Mouse (Mus musculus): Measurements from ENCODE around the gene Edil3. TPM values are rescaled to one million over a fixed set of nuclear protein-coding genes. Genes with fewer than 3 reads are reported as not detected.

Edil3 gene
- polyA plus RNA-seq (2016; fragmentation: Nextera tagmentation; extraction: Ambion mirVana): 11.6 and 15.5 TPM in 2 replicates

DNA sequence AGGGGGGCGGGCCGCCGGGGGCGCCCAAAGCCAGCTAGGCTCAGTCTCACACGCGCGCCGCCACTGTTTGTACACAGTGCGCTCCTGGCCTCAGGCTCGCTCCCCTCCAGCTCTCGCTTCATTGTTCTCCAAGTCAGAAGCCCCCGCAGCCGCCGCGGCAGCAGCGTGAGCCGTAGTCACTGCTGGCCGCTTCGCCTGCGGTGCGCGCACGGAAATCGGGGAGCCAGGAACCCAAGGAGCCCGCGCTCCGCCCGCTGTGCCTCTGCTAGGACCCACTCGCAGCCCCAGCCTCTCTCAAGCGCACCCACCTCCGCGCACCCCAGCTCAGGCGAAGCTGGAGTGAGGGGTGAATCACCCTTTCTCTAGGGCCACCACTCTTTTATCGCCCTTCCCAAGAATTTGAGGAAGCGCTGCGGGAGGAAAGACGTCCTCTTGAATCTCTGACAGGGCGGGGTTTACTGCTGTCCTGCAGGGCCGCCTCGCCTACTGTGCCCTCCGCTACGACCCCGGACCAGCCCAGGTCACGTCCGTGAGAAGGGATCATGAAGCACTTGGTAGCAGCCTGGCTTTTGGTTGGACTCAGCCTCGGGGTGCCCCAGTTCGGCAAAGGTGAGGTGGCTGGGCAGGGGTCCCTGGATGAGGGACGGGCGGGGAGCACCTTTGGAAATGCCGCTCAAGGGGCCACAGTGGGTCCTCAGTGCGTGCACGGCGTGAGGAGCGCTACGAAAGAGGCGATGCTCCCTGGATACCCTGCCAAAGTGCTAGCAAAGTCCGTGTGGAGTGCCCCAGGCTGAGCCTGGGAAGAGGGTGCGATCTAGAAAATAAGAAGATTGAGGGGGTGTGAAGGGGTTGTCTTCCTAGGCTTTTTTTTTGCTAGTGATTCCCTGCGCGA lies at the start of gene Edil3:
Gene Edil3 (plus strand): TSS at position 33 of the 892 bp plus-strand sequence.
- peak; percentile 78 for DNase-seq (ENCODE audit: low spot score)
- Histone ChIP-seq H3K4me1 (peaks cover 9% of the 10 kb centered on the region; the same call in 1 of the 2 replicates), H3K27ac (peak within 1 kb of the TSS; percentile 91), H3K36me3 (no peaks in the 10 kb centered on the region), H3K9me3 (no peaks in the 10 kb centered on the region), H3K27me3 (ENCODE audit: insufficient read depth, poor library complexity, severe bottlenecking) (no peaks in the 10 kb centered on the region), H3K4me3 (peak within 1 kb of the TSS; percentile 79)
- WGBS: 1% methylated on average over 60 of the region's 60 CpGs

DNA sequence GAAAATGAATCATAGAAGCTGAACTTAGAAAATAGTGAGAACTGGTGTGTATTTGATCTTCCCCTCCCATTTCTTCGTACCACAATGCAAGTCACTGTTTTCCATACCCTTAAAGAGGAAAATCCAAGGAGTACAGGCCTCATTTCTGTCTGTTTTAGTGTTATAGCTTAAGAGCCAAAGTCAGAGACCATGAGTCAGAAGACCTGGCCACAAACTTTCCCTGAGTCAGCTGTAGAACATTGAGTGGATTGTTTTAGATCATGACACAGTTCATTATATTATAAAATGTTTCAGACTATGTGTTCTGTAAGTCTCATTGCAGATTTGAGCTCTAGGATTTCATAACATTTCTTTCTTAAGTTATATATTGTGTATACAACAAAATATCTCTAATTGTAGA lies 22.1 kb upstream of the Edil3 start:
- Histone ChIP-seq H3K4me3 (no peak overlapping the region), H3K27ac (no peak overlapping the region), H3K36me3 (no peaks in the 10 kb centered on the region), H3K4me1 (no peaks in the 10 kb centered on the region), H3K9me3 (no peaks in the 10 kb centered on the region), H3K27me3 (ENCODE audit: insufficient read depth, poor library complexity, severe bottlenecking) (no peaks in the 10 kb centered on the region)
- 77% methylated on average over 1 of the region's 1 CpGs for WGBS
- no peak for DNase-seq (ENCODE audit: low spot score)

DNA sequence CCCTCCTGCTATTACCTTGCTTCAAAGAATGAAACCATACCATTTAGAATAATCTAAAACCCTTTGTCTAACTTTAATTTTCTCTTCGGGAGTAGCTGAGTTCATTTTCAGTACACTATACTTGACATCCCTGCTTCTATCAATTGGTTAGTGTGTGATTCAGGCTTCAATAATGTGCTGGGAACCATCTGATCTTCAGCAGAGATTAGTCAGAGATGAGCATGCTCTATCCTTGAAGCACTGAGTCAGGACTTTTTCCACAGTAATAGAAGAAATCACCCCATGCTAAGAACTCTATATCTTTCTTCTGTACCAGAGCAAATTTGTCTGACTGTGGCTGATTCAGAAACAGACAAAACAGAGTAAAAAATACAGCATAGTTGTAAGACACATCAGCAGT lies 20.3 kb upstream of the Edil3 start:
- H3K4me1 ChIP-seq: no peaks in the 10 kb centered on the region
- H3K27me3 ChIP-seq (ENCODE audit: insufficient read depth, poor library complexity, severe bottlenecking): no peaks in the 10 kb centered on the region
- WGBS: 89% methylated on average over 1 of the region's 1 CpGs
- H3K27ac ChIP-seq: no peak overlapping the region
- no peaks in the 10 kb centered on the region for H3K9me3 ChIP-seq
- no peak overlapping the region for H3K4me3 ChIP-seq
- no peak for DNase-seq (ENCODE audit: low spot score)
- no peaks in the 10 kb centered on the region for H3K36me3 ChIP-seq

DNA sequence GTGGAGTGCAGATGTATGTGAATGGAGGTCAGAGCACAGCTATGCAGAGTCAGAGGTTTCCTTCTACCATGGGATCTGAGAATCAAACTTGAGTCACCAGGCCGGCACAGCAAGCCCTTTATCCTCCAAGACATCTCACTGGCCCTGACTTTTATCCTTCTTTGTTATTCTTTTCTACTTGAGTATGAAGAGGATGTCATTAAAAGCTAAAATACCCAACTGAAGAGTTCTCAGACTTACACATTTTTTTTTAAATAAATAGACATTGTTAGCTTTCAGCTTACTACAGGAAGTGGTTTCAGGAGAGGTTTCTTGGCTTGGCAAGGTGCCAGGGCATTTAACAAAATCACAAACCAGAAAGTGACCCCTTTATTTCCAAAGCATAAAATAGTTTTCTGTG lies 15.4 kb upstream of the Edil3 start:
- Histone ChIP-seq H3K27me3 (ENCODE audit: insufficient read depth, poor library complexity, severe bottlenecking) (no peaks in the 10 kb centered on the region), H3K4me1 (no peaks in the 10 kb centered on the region), H3K36me3 (no peaks in the 10 kb centered on the region), H3K9me3 (no peaks in the 10 kb centered on the region), H3K4me3 (no peak overlapping the region), H3K27ac (no peak overlapping the region)
- no peak for DNase-seq (ENCODE audit: low spot score)
- 62% methylated on average over 1 of the region's 1 CpGs for WGBS

DNA sequence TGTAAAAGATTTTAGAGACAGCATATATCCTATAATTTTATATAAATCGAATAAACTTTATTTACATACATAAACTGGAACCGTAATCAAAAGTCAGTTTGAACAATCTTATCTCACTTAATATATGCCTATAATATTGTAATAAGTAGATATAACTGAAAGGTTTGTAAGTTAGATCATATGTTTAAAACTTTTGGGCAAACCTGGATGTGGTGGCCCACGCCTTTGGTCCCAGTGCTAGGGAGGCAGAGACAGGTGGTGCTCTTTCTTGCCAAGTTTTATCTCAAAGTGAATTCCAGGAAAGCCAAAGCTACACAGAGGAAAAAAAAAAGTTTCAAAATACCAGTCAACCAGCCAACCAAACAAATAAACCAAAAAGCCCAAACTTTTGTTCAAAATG lies 15.0 kb upstream of the Edil3 start:
- WGBS: 87% methylated on average over 3 of the region's 3 CpGs
- no peak for DNase-seq (ENCODE audit: low spot score)
- H3K9me3 ChIP-seq: no peaks in the 10 kb centered on the region
- no peak overlapping the region for H3K4me3 ChIP-seq
- H3K27ac ChIP-seq: no peak overlapping the region
- no peaks in the 10 kb centered on the region for H3K27me3 ChIP-seq (ENCODE audit: insufficient read depth, poor library complexity, severe bottlenecking)
- no peaks in the 10 kb centered on the region for H3K36me3 ChIP-seq
- H3K4me1 ChIP-seq: no peaks in the 10 kb centered on the region

DNA sequence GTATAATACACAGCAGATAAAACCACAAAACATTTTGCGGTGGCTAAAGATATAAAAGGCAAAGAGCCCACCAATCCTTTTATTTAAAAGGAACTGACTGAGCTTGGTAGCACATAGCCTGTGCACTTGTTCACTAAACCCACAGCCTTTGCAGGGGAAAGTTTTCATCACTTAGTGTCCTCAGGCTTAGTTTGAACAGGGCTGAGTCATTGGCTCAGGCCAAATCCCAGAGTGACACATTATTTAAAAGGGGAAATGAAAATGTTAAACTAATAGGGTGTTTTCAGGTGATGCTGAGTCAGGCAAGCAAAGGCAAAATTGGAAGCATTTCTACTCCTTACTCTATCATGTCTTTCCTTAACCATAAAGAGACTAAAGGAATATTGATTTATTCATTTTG lies 11.2 kb upstream of the Edil3 start:
- no peak overlapping the region for H3K27ac ChIP-seq
- H3K4me3 ChIP-seq: no peak overlapping the region
- H3K27me3 ChIP-seq (ENCODE audit: insufficient read depth, poor library complexity, severe bottlenecking): no peaks in the 10 kb centered on the region
- H3K4me1 ChIP-seq: no peaks in the 10 kb centered on the region
- no peak for DNase-seq (ENCODE audit: low spot score)
- WGBS: 85% methylated on average over 1 of the region's 1 CpGs
- no peaks in the 10 kb centered on the region for H3K9me3 ChIP-seq
- no peaks in the 10 kb centered on the region for H3K36me3 ChIP-seq

DNA sequence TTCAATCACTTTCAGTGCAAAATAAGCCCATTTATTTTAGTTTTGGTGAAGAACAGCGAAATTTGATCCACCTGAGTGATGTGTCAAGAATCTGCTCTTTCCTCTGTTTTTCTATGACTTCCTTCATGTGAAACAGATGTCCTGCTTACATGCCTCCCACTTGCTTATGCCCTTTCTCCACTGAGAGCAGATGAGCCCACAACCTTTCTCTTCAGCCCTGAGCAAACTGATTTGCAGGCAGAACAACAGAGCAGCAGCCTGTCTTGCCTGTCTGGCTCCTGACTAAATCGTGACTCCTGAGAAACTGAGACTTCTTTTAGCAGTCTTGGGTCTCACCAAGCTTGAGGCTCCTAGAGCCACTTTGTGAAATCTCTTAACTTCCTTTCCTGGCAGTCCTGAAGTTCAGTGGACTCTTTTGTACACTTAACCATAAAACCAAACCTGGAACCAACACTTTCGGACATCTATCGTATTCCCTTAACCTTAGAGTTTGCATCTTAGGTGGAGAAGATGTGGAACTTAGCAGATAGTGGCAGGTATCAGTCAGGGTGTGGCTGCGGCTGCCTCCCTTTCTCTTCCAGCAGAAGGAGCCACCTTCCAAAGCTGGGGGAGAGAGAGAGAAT lies 475 bp upstream of the Edil3 start:
- 20% methylated on average over 5 of the region's 5 CpGs for WGBS
- no peak for DNase-seq (ENCODE audit: low spot score)
- peaks cover 9% of the 10 kb centered on the region; the same call in 1 of the 2 replicates for H3K4me1 ChIP-seq
- no peaks in the 10 kb centered on the region for H3K9me3 ChIP-seq
- peak overlapping the region; percentile 91; the same call in 1 of the 2 replicates for H3K27ac ChIP-seq
- H3K36me3 ChIP-seq: no peaks in the 10 kb centered on the region
- no peaks in the 10 kb centered on the region for H3K27me3 ChIP-seq (ENCODE audit: insufficient read depth, poor library complexity, severe bottlenecking)
- peak overlapping the region; percentile 79 for H3K4me3 ChIP-seq

DNA sequence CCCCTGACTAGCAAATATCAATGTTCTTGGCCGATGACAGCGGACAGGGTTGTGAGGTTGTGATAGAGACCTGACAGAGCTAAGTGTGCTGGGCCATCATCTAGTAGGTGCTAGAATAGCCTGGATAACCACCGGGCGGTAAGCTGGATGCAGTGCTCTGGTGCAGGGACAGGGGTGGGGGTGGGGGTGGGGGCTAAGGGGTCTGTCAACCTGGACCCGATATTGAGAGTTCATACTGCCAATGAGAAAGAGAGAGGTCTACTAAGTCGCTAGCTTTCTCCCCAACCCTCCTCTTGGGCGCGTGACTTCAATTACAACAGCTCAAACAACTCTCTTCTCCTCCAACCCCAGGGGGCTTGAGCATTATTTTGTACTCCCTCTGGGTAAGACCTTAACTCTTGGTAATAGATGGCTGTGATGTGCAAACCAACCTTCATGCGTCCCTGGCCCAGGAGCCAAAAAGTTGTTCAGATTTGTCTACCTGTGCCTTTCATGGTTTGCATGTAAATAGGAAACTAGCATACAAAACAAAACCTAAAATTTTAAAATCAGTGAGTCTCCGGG lies 1.1 kb downstream of the Edil3 start:
- peaks cover 9% of the 10 kb centered on the region; the same call in 1 of the 2 replicates for H3K4me1 ChIP-seq
- H3K27ac ChIP-seq: peak overlapping the region; percentile 91; the same call in 1 of the 2 replicates
- WGBS: 1% methylated on average over 10 of the region's 10 CpGs
- peak; percentile 73 for DNase-seq (ENCODE audit: low spot score)
- H3K36me3 ChIP-seq: no peaks in the 10 kb centered on the region
- peak overlapping the region; percentile 79 for H3K4me3 ChIP-seq
- H3K27me3 ChIP-seq (ENCODE audit: insufficient read depth, poor library complexity, severe bottlenecking): no peaks in the 10 kb centered on the region
- no peaks in the 10 kb centered on the region for H3K9me3 ChIP-seq

DNA sequence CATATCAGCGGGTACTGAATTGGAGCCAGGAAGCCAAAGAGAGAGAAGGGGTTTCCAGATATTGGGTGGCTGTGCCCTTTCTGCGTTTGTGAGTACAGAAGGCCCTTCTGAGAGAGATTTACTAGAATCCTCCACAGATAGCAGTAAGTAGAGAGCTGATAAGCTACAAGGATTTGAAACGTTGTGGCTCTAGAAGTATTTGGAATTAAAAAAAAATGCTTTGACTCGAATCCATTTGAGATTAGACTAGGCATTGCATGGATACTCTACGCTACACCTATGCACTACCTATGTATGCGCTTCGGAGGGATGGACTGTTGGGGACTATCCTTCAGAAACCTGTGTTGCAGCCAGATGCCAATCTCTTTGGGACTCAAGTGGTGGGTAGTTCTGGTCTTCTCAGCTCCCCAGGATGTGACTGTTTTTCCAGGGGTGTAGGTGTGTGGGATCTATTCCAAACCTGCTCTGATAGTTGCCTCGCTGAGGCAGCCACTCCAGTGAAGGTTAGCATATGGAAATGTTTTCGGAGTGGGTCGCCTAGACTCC lies 1.8 kb downstream of the Edil3 start:
- no peak for DNase-seq (ENCODE audit: low spot score)
- Histone ChIP-seq H3K4me3 (peak overlapping the region; percentile 79), H3K9me3 (no peaks in the 10 kb centered on the region), H3K4me1 (peaks cover 9% of the 10 kb centered on the region; the same call in 1 of the 2 replicates), H3K27me3 (ENCODE audit: insufficient read depth, poor library complexity, severe bottlenecking) (no peaks in the 10 kb centered on the region), H3K36me3 (no peaks in the 10 kb centered on the region), H3K27ac (no peak overlapping the region)
- 8% methylated on average over 10 of the region's 10 CpGs for WGBS

DNA sequence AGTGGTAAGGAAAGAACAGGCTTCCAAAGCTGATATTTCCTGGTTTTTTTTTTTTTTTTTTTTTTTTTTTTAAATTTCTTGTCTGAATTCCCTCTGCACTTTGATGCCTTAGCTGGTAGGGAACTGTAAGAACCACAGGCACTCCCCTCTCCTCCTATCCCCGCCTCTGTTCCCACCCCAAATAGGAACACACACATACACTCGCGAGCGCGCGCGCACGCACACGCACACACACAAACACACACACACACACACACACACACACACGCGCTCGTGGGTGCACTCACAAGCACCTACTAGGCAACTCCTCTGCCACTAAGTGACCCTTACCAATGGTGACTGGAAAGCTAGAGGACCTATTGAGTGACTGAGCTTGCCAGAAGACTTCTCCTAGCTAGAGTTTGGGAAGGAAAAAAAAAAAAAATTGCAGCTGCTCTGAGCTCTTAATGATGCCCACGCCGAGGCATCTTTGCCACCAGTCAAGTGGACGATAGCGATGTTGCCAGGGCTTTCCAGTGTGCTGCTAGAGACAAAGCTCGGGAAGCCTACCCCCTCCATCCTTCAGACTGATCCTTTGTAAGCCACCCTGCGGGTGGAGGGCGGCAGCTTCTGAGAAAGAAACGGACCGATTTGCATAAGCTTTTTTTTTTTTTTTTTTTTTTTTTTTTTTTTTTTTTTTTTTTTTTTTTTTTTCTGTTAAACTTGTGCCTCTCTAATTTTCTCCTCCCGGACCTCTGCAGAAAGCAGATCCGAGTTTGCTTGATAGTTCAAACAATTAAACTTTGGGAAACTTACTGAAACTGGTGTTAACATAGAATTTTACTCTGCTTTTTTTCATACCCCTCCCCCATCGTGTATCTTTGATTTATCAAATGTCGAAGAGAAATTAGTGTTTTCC lies 2.5 kb downstream of the Edil3 start:
- Histone ChIP-seq H3K4me1 (peaks cover 9% of the 10 kb centered on the region; the same call in 1 of the 2 replicates), H3K4me3 (peak overlapping the region; percentile 79), H3K27ac (peak overlapping the region; percentile 81), H3K27me3 (ENCODE audit: insufficient read depth, poor library complexity, severe bottlenecking) (no peaks in the 10 kb centered on the region), H3K9me3 (no peaks in the 10 kb centered on the region), H3K36me3 (no peaks in the 10 kb centered on the region)
- DNase-seq (ENCODE audit: low spot score): peak; percentile 77
- WGBS: 2% methylated on average over 25 of the region's 25 CpGs

DNA sequence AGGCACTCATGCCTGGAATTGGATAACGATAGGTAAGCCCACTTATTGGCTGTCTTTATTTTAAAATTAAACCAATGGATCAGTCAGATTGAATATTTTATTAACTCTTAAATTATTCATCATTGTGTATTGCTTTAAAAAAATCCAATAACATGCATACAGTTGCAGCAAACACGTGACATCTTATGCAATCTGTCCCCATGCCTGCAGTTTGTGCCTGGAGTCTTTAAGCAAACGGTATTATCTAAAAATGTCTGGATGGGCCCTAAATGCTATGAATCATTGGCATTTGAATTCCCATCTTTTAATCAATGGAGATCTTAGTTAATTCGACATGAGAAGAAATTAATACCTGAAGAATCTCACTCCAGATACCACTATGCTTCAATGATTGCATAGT lies 3.2 kb downstream of the Edil3 start:
- Histone ChIP-seq H3K27me3 (ENCODE audit: insufficient read depth, poor library complexity, severe bottlenecking) (no peaks in the 10 kb centered on the region), H3K4me3 (peak overlapping the region; percentile 79; the same call in 1 of the 2 replicates), H3K27ac (no peak overlapping the region), H3K36me3 (no peaks in the 10 kb centered on the region), H3K9me3 (no peaks in the 10 kb centered on the region), H3K4me1 (peaks cover 9% of the 10 kb centered on the region; the same call in 1 of the 2 replicates)
- DNase-seq (ENCODE audit: low spot score): no peak
- 35% methylated on average over 4 of the region's 4 CpGs for WGBS

DNA sequence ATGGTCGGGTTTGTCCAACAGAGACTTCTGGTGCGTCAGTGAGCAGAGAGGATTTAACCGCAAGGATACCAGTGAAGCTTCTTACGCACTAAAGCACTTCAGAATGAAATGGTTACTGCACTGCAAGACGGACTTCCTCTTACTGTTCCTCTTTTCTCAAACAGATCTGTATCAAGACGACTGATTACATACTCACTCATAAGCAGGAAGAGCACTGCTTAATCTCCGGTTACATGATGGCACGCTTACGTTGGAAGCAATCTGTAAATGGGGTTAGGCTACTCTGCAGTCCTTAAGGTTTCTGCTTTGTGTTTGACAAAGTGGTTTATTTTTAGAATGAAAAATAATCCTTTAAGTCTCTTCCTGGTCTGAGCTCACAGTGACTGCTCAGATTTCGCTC lies 7.1 kb downstream of the Edil3 start:
- peak overlapping the region; percentile 47 for H3K4me3 ChIP-seq
- no peaks in the 10 kb centered on the region for H3K36me3 ChIP-seq
- H3K27ac ChIP-seq: peak overlapping the region; percentile 49; the same call in 1 of the 2 replicates
- H3K4me1 ChIP-seq: no peaks in the 10 kb centered on the region
- no peak for DNase-seq (ENCODE audit: low spot score)
- WGBS: 18% methylated on average over 10 of the region's 10 CpGs
- no peaks in the 10 kb centered on the region for H3K27me3 ChIP-seq (ENCODE audit: insufficient read depth, poor library complexity, severe bottlenecking)
- H3K9me3 ChIP-seq: no peaks in the 10 kb centered on the region
